Mouse (Mus musculus): ENCODE data around the gene Ascc1.
"Not testable (repeated sequence)": the region's sequence is repeated elsewhere in the genome, so short reads cannot be mapped to it uniquely, and the experiment has no call there.

Ascc1 gene

DNA sequence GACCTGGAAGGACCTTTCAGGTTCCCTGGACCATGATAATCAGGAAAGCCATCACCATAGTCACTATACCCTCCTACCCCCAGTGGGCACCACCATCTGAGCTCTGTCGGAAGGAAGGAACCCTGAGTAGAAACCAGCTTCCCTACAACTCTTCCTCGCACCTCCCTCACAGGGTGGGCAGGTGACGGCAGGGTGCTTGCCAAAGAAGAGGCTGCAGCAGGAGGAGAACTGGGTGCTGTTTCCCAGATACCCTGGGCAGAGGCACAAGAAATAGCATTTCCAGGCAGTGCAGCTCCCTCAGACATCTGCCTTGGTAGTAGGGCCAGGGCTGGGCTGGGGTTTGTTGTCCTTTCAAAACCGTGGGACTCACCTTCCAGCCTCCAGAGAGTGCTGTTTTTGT is 118.0 kb downstream of the Ascc1 start:
- DNase-seq, result no peak

DNA sequence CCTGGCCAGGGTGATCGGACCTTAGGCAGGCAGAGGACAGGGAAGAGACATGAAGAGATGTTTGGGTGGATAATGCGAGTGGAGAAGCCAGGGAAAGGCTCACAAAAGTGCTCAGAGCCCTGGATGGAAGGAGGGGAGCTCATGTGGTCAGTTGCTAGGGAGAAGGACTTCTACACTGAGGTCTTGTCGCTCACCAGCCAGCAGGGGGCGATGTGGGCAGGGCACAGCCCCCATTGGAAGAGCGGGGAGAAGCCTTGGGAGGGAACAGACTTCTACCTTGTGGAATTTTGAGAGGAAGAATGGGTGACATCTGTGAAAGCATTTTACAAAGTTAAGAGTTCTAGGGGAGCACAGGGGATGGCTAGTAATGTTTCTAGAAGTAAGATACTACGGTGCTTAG is 121.5 kb downstream of the Ascc1 start:
- peak; percentile 38 for DNase-seq

DNA sequence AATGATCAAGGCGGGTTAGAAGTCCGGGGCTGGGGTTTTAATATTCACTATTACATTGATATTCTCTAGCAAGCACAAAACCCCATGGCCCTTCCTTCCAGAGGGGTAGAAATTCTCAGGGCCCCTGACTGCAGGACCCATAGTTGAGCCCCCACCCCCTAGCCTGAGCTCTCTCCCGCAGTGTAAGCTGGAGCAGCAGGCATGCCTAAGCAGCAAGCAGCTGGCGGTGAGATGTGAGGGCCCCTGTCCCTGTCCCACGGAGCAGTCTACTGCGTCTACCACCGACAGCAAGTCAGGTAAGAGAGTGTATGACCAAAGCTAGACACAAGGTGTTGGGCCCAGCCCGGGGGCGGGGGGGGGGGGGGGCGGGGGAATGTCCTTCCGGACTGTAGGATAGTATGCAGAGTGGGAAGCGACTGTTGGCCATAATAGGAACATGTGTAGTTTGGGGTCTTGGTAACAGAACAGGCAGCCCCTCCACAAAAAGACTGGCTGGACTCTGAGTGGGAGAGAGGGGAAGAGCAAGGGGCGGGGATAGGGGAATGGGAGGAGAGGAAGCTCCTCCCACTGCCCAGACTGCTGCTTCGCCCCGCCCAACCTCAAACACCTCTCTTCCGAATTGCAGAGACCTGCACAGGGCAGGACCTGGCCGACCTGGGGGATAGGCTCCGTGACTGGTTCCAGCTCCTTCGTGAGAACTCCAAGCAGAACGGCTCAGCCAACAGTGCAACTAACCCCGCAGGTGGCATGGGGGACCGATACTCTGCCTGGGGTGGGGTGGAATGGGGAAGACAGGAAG is 123.1 kb downstream of the Ascc1 start:
- DNase-seq, result peak; percentile 41

DNA sequence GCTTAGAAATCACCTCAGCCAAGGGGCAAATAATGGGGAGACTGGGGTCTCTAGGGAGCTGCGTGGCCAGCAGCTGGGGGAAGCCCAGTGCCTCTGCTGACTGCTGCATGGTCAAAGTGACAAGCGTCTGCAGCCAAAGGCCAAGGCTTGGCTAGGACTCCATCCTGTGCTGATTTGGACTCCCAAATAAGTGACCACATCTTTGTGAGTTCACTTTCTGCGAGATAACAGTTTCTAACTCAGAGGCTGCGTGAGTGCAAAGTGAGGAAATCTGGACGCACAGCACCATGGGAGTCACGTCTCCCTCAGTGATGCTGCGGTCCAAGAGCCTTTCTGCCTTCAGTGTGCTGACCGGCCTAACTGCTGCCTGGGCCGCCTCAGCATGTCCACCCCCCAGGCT is 125.7 kb downstream of the Ascc1 start:
- DNase-seq, result no peak

DNA sequence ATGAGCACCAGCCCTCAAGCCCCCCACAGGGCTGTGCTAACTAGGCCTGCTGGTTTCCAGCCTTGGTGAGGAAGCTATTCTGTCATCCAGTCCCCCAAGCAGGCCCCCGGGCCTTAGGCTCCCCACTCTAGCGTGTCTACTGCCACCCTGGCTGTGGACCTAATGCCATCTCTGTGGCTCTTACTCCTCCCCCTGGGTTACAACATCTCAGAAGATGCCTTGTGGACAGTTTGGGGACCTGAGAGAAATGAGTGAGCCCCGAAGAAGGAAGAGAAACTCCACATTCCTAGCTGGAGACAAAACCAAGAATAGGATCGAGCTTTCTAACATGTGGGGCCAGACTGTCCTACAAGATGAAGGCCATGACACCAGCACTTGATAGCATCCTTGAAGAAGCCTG is 127.9 kb downstream of the Ascc1 start:
- DNase-seq, result no peak

DNA sequence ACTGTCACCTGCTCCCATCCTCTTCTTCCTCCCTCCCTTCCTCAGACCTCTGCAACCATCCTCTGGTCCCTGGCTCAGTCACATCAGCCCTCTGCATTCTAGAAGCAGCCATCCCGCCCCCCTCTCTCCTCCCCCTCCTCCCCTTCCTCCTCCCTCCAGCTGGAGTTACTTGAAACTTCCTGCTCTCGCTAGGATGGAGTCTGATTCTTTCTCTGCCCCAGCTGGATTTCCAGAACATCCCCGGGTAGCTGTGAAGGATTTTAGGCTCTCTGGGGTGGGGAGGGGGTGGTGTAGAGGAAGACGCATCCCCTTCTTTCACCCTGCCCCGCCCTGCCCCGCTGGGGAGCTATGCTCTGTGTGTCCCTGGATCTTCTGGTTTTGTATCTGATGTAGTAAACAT is 130.9 kb downstream of the Ascc1 start:
- no peak for DNase-seq

DNA sequence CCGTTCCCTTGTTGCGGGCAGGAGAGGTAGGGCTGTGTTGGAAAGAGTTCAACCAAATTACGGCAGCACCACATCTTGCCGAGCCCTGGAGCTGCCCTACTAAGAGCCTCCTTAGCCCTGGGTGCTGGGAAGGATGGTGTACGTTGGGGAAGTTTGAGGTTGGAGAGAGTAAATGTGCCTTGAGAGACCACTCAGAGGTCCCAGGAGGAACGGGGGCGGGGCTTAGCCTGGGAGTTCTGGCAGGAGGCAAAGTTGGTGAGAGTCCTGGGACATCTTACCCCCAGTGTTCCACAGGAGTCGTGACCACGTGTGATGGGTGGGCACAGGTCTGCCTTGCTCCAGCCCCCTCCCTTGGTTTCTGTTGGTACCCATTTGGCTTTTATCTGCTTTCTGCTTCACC is 131.6 kb downstream of the Ascc1 start:
- DNase-seq, result no peak

DNA sequence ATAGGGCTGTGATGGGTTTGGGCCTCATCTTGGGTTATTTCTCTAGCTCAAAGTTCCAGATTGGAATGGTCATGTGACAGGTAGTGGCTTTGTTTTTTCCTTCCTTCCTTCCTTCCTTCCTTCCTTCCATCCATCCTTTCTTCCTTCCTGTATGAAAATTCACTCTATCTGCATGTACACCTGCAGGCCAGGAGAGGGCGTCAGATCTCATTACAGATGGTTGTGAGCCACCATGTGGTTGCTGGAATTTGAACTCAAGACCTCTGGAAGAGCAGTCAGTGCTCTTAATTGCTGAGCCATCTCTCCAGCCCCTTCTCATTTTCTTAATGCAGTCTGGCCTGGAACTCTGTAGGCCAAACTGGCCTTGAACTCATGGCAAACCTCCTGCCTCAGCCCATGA is 133.4 kb downstream of the Ascc1 start:
- not testable (repeated sequence) for DNase-seq

DNA sequence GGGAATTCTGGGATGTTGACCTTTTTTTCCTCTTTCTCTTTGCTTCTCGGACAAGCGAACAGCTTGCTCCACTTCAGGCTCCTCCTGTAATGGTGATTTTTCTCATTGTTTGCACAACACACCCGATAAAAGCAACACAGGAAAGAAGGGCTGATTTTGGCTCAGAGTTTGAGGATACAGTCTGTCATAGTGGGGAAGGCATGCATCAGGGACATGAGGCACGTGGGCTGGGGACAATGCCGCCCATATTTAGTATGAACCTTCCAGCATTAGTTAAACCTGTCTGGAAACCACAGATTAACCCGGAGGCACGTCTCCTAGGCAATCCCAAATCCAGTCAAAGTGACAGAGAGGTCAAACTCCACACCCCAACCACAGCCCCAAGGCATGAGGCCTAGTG is 134.3 kb downstream of the Ascc1 start:
- DNase-seq, result no peak

DNA sequence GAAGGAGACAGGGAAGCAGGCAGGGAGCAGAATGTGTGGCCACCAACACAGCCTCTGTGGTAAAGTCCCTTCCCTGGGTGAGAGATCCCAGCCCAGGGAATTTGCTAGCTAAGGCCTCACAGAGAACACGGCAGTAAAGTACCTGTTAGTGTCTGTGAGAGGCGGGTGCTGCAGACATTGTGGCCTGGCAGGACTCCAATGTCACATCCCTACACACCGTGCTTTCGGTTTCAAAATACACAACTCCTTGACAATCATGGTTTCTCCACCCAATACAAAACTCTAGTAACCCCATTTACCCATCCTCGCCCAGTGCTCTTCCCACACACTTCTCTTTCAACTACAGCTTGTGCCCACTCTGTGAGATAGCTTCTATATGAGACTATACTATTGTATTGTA is 136.1 kb downstream of the Ascc1 start:
- no peak for DNase-seq

DNA sequence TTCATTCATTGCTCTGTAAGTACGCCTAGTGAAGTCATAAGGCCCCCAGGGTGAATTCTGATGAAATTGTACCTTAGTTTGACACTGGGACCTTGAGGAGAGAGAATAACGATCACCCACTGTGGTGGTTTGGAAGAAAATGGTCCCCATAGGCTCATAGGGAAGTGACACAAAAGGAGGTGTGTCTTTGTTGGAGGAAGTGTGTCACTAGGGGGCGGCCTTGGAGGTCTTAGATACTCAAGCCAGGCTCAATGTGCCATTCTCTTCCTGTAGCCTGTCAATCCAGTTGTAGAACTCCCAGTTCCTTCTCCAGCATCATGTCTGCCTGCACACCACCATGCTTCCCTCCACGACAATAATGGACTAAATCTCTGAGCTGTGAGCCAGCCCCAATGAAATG is 138.1 kb downstream of the Ascc1 start:
- DNase-seq, result no peak

DNA sequence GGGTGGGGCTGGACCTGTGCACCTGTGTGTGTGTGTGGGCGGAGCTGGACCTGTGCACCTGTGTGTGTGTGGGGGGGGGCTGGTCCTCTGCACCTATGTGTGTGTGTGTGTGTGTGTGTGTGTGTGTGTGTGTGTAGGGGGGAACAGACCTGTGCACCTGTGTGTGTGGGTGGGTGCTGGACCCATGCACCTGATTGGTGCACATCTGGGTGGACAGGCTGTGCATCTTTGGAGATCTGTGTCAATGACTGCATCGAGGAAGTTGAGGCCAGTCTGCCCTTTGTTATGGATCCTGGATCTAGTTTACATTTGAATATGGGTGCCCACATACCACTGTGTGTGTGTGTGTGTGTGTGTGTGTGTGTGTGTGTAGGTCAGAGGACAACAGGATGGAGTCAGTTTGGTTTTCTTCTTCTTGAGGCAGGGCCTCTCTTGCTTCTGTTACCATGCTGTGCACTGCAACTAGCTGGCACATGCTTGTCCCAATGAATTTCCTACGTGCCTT is 139.1 kb downstream of the Ascc1 start:
- DNase-seq, result no peak

DNA sequence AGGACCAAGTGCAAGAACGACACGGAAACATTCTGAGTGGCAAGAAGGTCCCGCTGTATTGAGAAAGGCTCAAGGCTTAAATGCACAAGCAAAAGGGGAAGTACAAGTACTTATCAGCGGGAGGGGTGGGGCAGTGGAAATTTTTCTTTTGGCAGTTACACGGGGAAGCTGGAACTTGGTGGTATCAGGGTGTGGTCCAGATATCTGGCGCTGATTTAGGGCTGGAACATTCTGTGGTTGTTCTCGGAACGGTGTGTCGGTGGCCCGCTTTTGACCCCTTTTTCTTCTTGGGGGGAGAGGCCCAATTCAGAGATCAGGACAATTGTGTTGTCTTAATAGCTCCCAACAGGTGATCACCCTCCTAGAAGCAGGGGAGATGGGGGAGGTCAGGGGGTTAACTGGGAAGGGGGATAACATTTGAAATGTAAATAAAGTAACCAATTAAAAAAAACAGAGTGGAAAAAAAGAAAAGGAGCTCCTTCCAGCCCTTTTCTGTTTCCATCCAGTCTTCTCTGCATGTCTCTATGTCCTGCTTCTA is 145.0 kb downstream of the Ascc1 start:
- not testable (repeated sequence) for DNase-seq

DNA sequence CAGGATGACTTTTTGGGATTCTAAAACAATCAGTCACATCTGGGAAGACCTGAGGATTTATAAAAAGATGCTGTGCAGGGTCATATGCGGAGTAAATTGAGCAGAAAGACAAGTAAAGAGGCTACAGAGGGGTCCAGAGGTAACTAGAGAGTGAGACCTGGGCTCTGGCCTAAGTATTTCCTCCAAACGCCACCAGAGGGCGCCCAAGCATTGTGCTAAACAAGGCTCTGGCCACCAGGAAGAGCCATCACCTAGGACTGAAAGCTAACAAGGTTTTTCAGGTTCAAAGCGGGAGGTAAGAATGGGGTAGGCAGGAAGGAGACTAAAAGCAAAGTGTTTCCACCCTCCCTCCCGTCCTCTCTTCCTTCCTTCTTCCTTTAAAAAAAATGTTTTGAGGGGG is 145.5 kb downstream of the Ascc1 start:
- DNase-seq, result peak; percentile 80

All from liver (tissue).